ENCODE assay signal across 8 mouse cellular contexts in genomic region chr7:73771384-73772274, GRCm38 (mm10). TPM values are rescaled to one million over a fixed set of nuclear protein-coding genes. Genes with fewer than 3 reads are reported as not detected.
DNase-seq lines count a peak whose midpoint lies in the region; ATAC-seq lines count a peak whose summit lies in the region.

No protein-coding gene starts in this region.

- intact Hi-C loops in gastrocnemius, postnatal 14 days (cut with DNase I; ENCODE audit: low total_unique reads): no loop called here

- peak overlapping the region; percentile 41; the same call in 1 of the 2 replicates for H3K27ac ChIP-seq in lung, embryonic 15.5 days
- peak overlapping the region; percentile 48; the same call in 1 of the 2 replicates for H3K27ac ChIP-seq in heart, embryonic 16.5 days (ENCODE audit: low read length)
- H3K27ac ChIP-seq in stomach, embryonic 14.5 days (ENCODE audit: low read length): peak overlapping the region; percentile 52; the same call in 1 of the 2 replicates

- no peak overlapping the region for H3K4me3 ChIP-seq in lung, embryonic 15.5 days
- peak overlapping the region; percentile 5; the same call in 1 of the 2 replicates for H3K4me3 ChIP-seq in heart, embryonic 16.5 days (ENCODE audit: low read length)
- no peak overlapping the region for H3K4me3 ChIP-seq in stomach, embryonic 14.5 days (ENCODE audit: low read depth, low read length)

- H3K27me3 ChIP-seq in lung, embryonic 15.5 days: no peaks in the 10 kb centered on the region
- no peaks in the 10 kb centered on the region for H3K27me3 ChIP-seq in heart, embryonic 16.5 days (ENCODE audit: control insufficient read depth, insufficient read depth, low read length)
- no peaks in the 10 kb centered on the region for H3K27me3 ChIP-seq in stomach, embryonic 14.5 days (ENCODE audit: control insufficient read depth, insufficient read depth, low read length)

- no peak for DNase-seq in lung, postnatal 25 days (ENCODE audit: low spot score)
- peak; percentile 6 for DNase-seq in c-Kit-positive CD71-positive TER-119-negative erythroid progenitor cells, embryonic 14.5 days (ENCODE audit: low read depth)
- DNase-seq in liver: peak; percentile 40
- no peak for DNase-seq in thymus, postnatal 10 days (ENCODE audit: low spot score in 2 of 2)
- DNase-seq in gastrocnemius, postnatal 14 days: no peak

- H3K4me1 ChIP-seq in lung, embryonic 15.5 days: peaks cover 18% of the 10 kb centered on the region
- peaks cover 34% of the 10 kb centered on the region for H3K4me1 ChIP-seq in heart, embryonic 16.5 days (ENCODE audit: control insufficient read depth, insufficient read depth, low read length)
- H3K4me1 ChIP-seq in stomach, embryonic 14.5 days (ENCODE audit: control insufficient read depth, insufficient read depth, low read length): peaks cover 7% of the 10 kb centered on the region; the same call in 1 of the 2 replicates

- peak; percentile 56; the same call in 1 of the 2 replicates for ATAC-seq in lung, embryonic 15.5 days (ENCODE audit: borderline replicate concordance, extremely low read depth, low FRiP score, low TSS enrichment)
- 0 out of 2 replicates have a peak, but pooled peaks have one; percentile 40 for ATAC-seq in heart, embryonic 16.5 days (replicated peaks; ENCODE audit: extremely low read depth, insufficient read depth, low FRiP score)
- ATAC-seq in stomach, embryonic 14.5 days (ENCODE audit: insufficient number of reproducible peaks, insufficient read depth, low FRiP score, low read depth): 0 out of 2 replicates have a peak, but pooled peaks have one; percentile 29

- peaks cover 11% of the 10 kb centered on the region; the same call in 1 of the 2 replicates for H3K36me3 ChIP-seq in lung, embryonic 15.5 days
- H3K36me3 ChIP-seq in heart, embryonic 16.5 days (ENCODE audit: control insufficient read depth, insufficient read depth): 0 out of 2 replicates have a peak, but pooled peaks cover 3% of the 10 kb centered on the region
- H3K36me3 ChIP-seq in stomach, embryonic 14.5 days (ENCODE audit: control insufficient read depth, insufficient read depth, low read length): peaks cover 11% of the 10 kb centered on the region

- 35% methylated on average over 19 of the region's 19 CpGs for whole genome bisulfite sequencing in lung, embryonic 15.5 days
- 35% methylated on average over 19 of the region's 19 CpGs for WGBS in heart, embryonic 16.5 days
- WGBS in stomach, embryonic 14.5 days: 48% methylated on average over 19 of the region's 19 CpGs

- 0 out of 2 replicates have a peak overlapping the region, but pooled peaks have one; percentile 14 for H3K9ac ChIP-seq in lung, embryonic 15.5 days
- H3K9ac ChIP-seq in heart, embryonic 16.5 days (ENCODE audit: low read length): peak overlapping the region; percentile 26; the same call in 1 of the 2 replicates
- no peak overlapping the region for H3K9ac ChIP-seq in stomach, embryonic 14.5 days (replicated peaks; ENCODE audit: low read depth, low read length)

- H3K4me2 ChIP-seq in lung, embryonic 15.5 days: peak overlapping the region; percentile 24; the same call in 1 of the 2 replicates
- peak overlapping the region; percentile 47 for H3K4me2 ChIP-seq in heart, embryonic 16.5 days (ENCODE audit: low read depth, low read length)
- H3K4me2 ChIP-seq in stomach, embryonic 14.5 days (replicated peaks; ENCODE audit: low read depth, low read length): no peak overlapping the region

- no peaks in the 10 kb centered on the region for H3K9me3 ChIP-seq in lung, embryonic 15.5 days
- 0 out of 2 replicates have a peak, but pooled peaks cover 4% of the 10 kb centered on the region for H3K9me3 ChIP-seq in heart, embryonic 16.5 days (replicated peaks; ENCODE audit: control insufficient read depth, low read length)
- H3K9me3 ChIP-seq in stomach, embryonic 14.5 days (ENCODE audit: control insufficient read depth, low read depth, low read length): no peaks in the 10 kb centered on the region

RNA-seq across cellular contexts. Expression of gene Fam174b, which starts 31.5 kb away (rescaled TPM):
- polyA plus RNA-seq in lung, embryonic 15.5 days (2015; fragmentation: Nextera tagmentation; extraction: Ambion mirVana): 83.7 and 84.4 TPM in 2 replicates
- 63.0 and 64.3 TPM in 2 replicates for polyA plus RNA-seq in heart, embryonic 16.5 days (2015; fragmentation: Nextera tagmentation; extraction: Ambion mirVana)
- polyA plus RNA-seq in stomach, embryonic 14.5 days (2014; fragmentation: Nextera tagmentation; extraction: Ambion mirVana): 53.5 and 56.1 TPM in 2 replicates
- total RNA-seq in gastrocnemius, postnatal 14 days (2021): 1 to 10 TPM; 2.4 to 3.0 TPM

Comparison
In these comparisons a context has a peak if more than half of its experiments do, and no peak if none do; other contexts are left out.
1. DNase-seq: peak in c-Kit-positive CD71-positive TER-119-negative erythroid progenitor cells, embryonic 14.5 days (single experiment) and liver (single experiment); none in lung, postnatal 25 days (single experiment), thymus, postnatal 10 days (0 of 2) and gastrocnemius, postnatal 14 days (single experiment).
2. Peak in every context shown above with its lines, with median percentiles within 50 percentile points of each other: ATAC-seq and H3K27ac ChIP-seq.